Mouse (Mus musculus) urinary bladder, postnatal 4 days (tissue): ENCODE measurements around the gene Ccdc69.
"Not testable (repeated sequence)": the region's sequence is repeated elsewhere in the genome, so short reads cannot be mapped to it uniquely, and the experiment has no call there.

Experiments
- DNase-seq, 2 experiments: peaks; one replicate each; pipeline ENCODE4 v3.0.0; 2021 to 2022; ENCODE audit warnings: low spot score in 2 of 2

Ccdc69 gene

GRCm38 (mm10) chr11:55097463-55098188 lies 19.7 kb upstream of the Ccdc69 start, which contains the start of gene Gm2a:
TSS of gene Gm2a (plus strand) at chr11:55098115.
- peak; percentile 95 for DNase-seq

GRCm38 (mm10) chr11:55096731-55097462 lies 19.0 kb upstream of the Ccdc69 start:
- no peak for DNase-seq

GRCm38 (mm10) chr11:55096296-55096695 lies 18.4 kb upstream of the Ccdc69 start:
- DNase-seq, result not testable (repeated sequence)

- DNase-seq, result no peak
Measured at GRCm38 (mm10) chr11:55093096-55093495, 15.2 kb upstream of the Ccdc69 start.

- no peak for DNase-seq
Measured at GRCm38 (mm10) chr11:55089892-55090291, 12.0 kb upstream of the Ccdc69 start.

GRCm38 (mm10) chr11:55087006-55087405 lies 9.1 kb upstream of the Ccdc69 start:
- peak; percentile 46 to 68 for DNase-seq

GRCm38 (mm10) chr11:55085396-55085795 lies 7.5 kb upstream of the Ccdc69 start:
- no peak for DNase-seq

GRCm38 (mm10) chr11:55084629-55085028 lies 6.7 kb upstream of the Ccdc69 start:
- DNase-seq, result no peak

GRCm38 (mm10) chr11:55081206-55081605 lies 3.3 kb upstream of the Ccdc69 start:
- DNase-seq, result no peak

- DNase-seq, result no peak
Measured at GRCm38 (mm10) chr11:55079180-55079579, 1.2 kb upstream of the Ccdc69 start.

GRCm38 (mm10) chr11:55078502-55078901 lies 571 bp upstream of the Ccdc69 start:
- DNase-seq, result no peak

- no peak for DNase-seq
Measured at GRCm38 (mm10) chr11:55076234-55076633, 1.7 kb downstream of the Ccdc69 start.

- no peak for DNase-seq
Measured at GRCm38 (mm10) chr11:55075602-55076001, 2.3 kb downstream of the Ccdc69 start.

- no peak for DNase-seq
Measured at GRCm38 (mm10) chr11:55073191-55073590, 4.7 kb downstream of the Ccdc69 start.

GRCm38 (mm10) chr11:55072467-55072866 lies 5.5 kb downstream of the Ccdc69 start:
- no peak for DNase-seq

- DNase-seq, result no peak
Measured at GRCm38 (mm10) chr11:55071344-55071743, 6.6 kb downstream of the Ccdc69 start.

- no peak for DNase-seq
Measured at GRCm38 (mm10) chr11:55069023-55069422, 8.9 kb downstream of the Ccdc69 start.

GRCm38 (mm10) chr11:55066921-55067320 lies 11.0 kb downstream of the Ccdc69 start:
- no peak for DNase-seq

- no peak for DNase-seq
Measured at GRCm38 (mm10) chr11:55062856-55063255, 15.1 kb downstream of the Ccdc69 start.

- no peak for DNase-seq
Measured at GRCm38 (mm10) chr11:55060802-55061201, 17.1 kb downstream of the Ccdc69 start.

- no peak for DNase-seq
Measured at GRCm38 (mm10) chr11:55057511-55057910, 20.4 kb downstream of the Ccdc69 start.

- DNase-seq, result no peak
Measured at GRCm38 (mm10) chr11:55050837-55051510, 27.0 kb downstream of the Ccdc69 start.
